Mouse (Mus musculus) gastrocnemius, postnatal 10 days (tissue): ENCODE measurements around the gene Tm9sf2. TPM values are rescaled to one million over a fixed set of nuclear protein-coding genes. Genes with fewer than 3 reads are reported as not detected.
A peak's percentile ranks its signal among the peaks of the same experiment; 100 is the strongest.
"Not testable (repeated sequence)": the region's sequence is repeated elsewhere in the genome, so short reads cannot be mapped to it uniquely, and the experiment has no call there.

ENCODE experiments used
- DNase-seq: peaks from one replicate; pipeline ENCODE4 v3.0.0; 2021; ENCODE audit warnings: mixed read lengths
- total RNA-seq, 2 experiments: library from RNA; stranded (reverse); gene quantifications; 2 replicates each; pipeline ENCODE4 v1.2.3; 2021

Tm9sf2 gene
- total RNA-seq, 2 experiments from 2014 or later, result 72.4 to 75.1 TPM

GRCm38 (mm10) chr14:122099584-122099983, 7.3 kb upstream of the Tm9sf2 start:
- no peak for DNase-seq

- DNase-seq, result not testable (repeated sequence)
Observed at GRCm38 (mm10) chr14:122101890-122102289, 4.9 kb upstream of the Tm9sf2 start.

GRCm38 (mm10) chr14:122104881-122105280, 2.0 kb upstream of the Tm9sf2 start:
- DNase-seq, result peak; percentile 88

- DNase-seq, result no peak
Observed at GRCm38 (mm10) chr14:122105391-122106285, 1.2 kb upstream of the Tm9sf2 start.

GRCm38 (mm10) chr14:122107481-122108214, 810 bp downstream of the Tm9sf2 start:
- DNase-seq, result no peak

- DNase-seq, result no peak
Observed at GRCm38 (mm10) chr14:122111681-122112080, 4.8 kb downstream of the Tm9sf2 start.

GRCm38 (mm10) chr14:122112311-122112710, 5.5 kb downstream of the Tm9sf2 start:
- no peak for DNase-seq

- DNase-seq, result no peak
Observed at GRCm38 (mm10) chr14:122116200-122116599, 9.4 kb downstream of the Tm9sf2 start.

GRCm38 (mm10) chr14:122130111-122130797, 23.4 kb downstream of the Tm9sf2 start:
- DNase-seq, result no peak

- no peak for DNase-seq
Observed at GRCm38 (mm10) chr14:122131644-122132043, 24.8 kb downstream of the Tm9sf2 start.

GRCm38 (mm10) chr14:122136368-122136928, 29.6 kb downstream of the Tm9sf2 start:
- DNase-seq, result no peak

GRCm38 (mm10) chr14:122137234-122137633, 30.4 kb downstream of the Tm9sf2 start:
- DNase-seq, result no peak

- no peak for DNase-seq
Observed at GRCm38 (mm10) chr14:122140126-122140525, 33.3 kb downstream of the Tm9sf2 start.

GRCm38 (mm10) chr14:122143585-122144269, 36.9 kb downstream of the Tm9sf2 start:
- no peak for DNase-seq

GRCm38 (mm10) chr14:122145374-122145773, 38.5 kb downstream of the Tm9sf2 start:
- no peak for DNase-seq

- DNase-seq, result no peak
Observed at GRCm38 (mm10) chr14:122150616-122151015, 43.8 kb downstream of the Tm9sf2 start.

GRCm38 (mm10) chr14:122157738-122158137, 50.9 kb downstream of the Tm9sf2 start:
- DNase-seq, result no peak

- DNase-seq, result no peak
Observed at GRCm38 (mm10) chr14:122160916-122161315, 54.1 kb downstream of the Tm9sf2 start.

- no peak for DNase-seq
Observed at GRCm38 (mm10) chr14:122168912-122169311, 62.1 kb downstream of the Tm9sf2 start.

- no peak for DNase-seq
Observed at GRCm38 (mm10) chr14:122170202-122170781, 63.5 kb downstream of the Tm9sf2 start.

- no peak for DNase-seq
Observed at GRCm38 (mm10) chr14:122171031-122171430, 64.2 kb downstream of the Tm9sf2 start.
